Mouse (Mus musculus): ENCODE measurements at regions not wholly inside any gene's neighbourhood (a gene's known extent, or its start where the extent isn't known, plus 50 kb on each side); places are given as distances from the start of the nearest gene placed in this dataset.

- Histone ChIP-seq H3K4me3 (no peak overlapping the region), H3K4me1 (peaks cover 3% of the 10 kb centered on the region; the same call in 1 of the 2 replicates), H3K27me3 (peaks cover 13% of the 10 kb centered on the region), H3K4me2 (no peak overlapping the region), H3K9me3 (no peaks in the 10 kb centered on the region), H3K27ac (no peak overlapping the region), H3K36me3 (no peaks in the 10 kb centered on the region), H3K9ac (no peak overlapping the region)
- no peak for ATAC-seq (ENCODE audit: insufficient number of reproducible peaks, low FRiP score, low TSS enrichment, low read depth)
- 25% methylated on average over 7 of the region's 7 CpGs for WGBS
These were observed 156.9 kb upstream of the Irx1 start for GRCm38 (mm10) chr13:72120467-72120866.

- WGBS: 29% methylated on average over 6 of the region's 6 CpGs
- ATAC-seq (ENCODE audit: insufficient number of reproducible peaks, low FRiP score, low TSS enrichment, low read depth): no peak
- no peak overlapping the region for H3K9ac ChIP-seq
- H3K4me3 ChIP-seq: no peak overlapping the region
- H3K4me1 ChIP-seq: peaks cover 3% of the 10 kb centered on the region; the same call in 1 of the 2 replicates
- peaks cover 13% of the 10 kb centered on the region for H3K27me3 ChIP-seq
- H3K9me3 ChIP-seq: no peaks in the 10 kb centered on the region
- no peak overlapping the region for H3K4me2 ChIP-seq
- H3K27ac ChIP-seq: no peak overlapping the region
- no peaks in the 10 kb centered on the region for H3K36me3 ChIP-seq
These were observed 157.5 kb upstream of the Irx1 start for GRCm38 (mm10) chr13:72120911-72121553.

GRCm38 (mm10) chr13:72121554-72122229, 158.2 kb upstream of the Irx1 start:
- ATAC-seq (ENCODE audit: insufficient number of reproducible peaks, low FRiP score, low TSS enrichment, low read depth): no peak
- Histone ChIP-seq H3K9ac (no peak overlapping the region), H3K4me1 (peaks cover 3% of the 10 kb centered on the region; the same call in 1 of the 2 replicates), H3K36me3 (no peaks in the 10 kb centered on the region), H3K9me3 (no peaks in the 10 kb centered on the region), H3K27me3 (peaks cover 13% of the 10 kb centered on the region), H3K4me2 (no peak overlapping the region), H3K4me3 (no peak overlapping the region), H3K27ac (no peak overlapping the region)
- 47% methylated on average over 18 of the region's 18 CpGs for whole genome bisulfite sequencing

GRCm38 (mm10) chr13:72122230-72122627, 158.7 kb upstream of the Irx1 start:
- Histone ChIP-seq H3K4me2 (no peak overlapping the region), H3K36me3 (no peaks in the 10 kb centered on the region), H3K4me3 (no peak overlapping the region), H3K4me1 (peaks cover 3% of the 10 kb centered on the region; the same call in 1 of the 2 replicates), H3K27ac (no peak overlapping the region), H3K9me3 (no peaks in the 10 kb centered on the region), H3K27me3 (peaks cover 13% of the 10 kb centered on the region), H3K9ac (no peak overlapping the region)
- 49% methylated on average over 11 of the region's 11 CpGs for WGBS
- no peak for ATAC-seq (ENCODE audit: insufficient number of reproducible peaks, low FRiP score, low TSS enrichment, low read depth)

- H3K9me3 ChIP-seq: no peaks in the 10 kb centered on the region
- 81% methylated on average over 1 of the region's 1 CpGs for WGBS
- no peak overlapping the region for H3K4me2 ChIP-seq
- H3K4me3 ChIP-seq: no peak overlapping the region
- ATAC-seq (ENCODE audit: insufficient number of reproducible peaks, low FRiP score, low TSS enrichment, low read depth): no peak
- H3K9ac ChIP-seq: no peak overlapping the region
- H3K4me1 ChIP-seq: no peaks in the 10 kb centered on the region
- no peaks in the 10 kb centered on the region for H3K36me3 ChIP-seq
- no peak overlapping the region for H3K27ac ChIP-seq
- no peaks in the 10 kb centered on the region for H3K27me3 ChIP-seq
These were observed 164.8 kb upstream of the Irx1 start for GRCm38 (mm10) chr13:72128306-72128705.

GRCm38 (mm10) chr13:72131341-72131740, 167.8 kb upstream of the Irx1 start:
- Histone ChIP-seq H3K36me3 (no peaks in the 10 kb centered on the region), H3K4me3 (no peak overlapping the region), H3K4me1 (no peaks in the 10 kb centered on the region), H3K9ac (no peak overlapping the region), H3K9me3 (no peaks in the 10 kb centered on the region), H3K27me3 (no peaks in the 10 kb centered on the region), H3K4me2 (no peak overlapping the region), H3K27ac (no peak overlapping the region)
- 85% methylated on average over 2 of the region's 2 CpGs for WGBS
- no peak for ATAC-seq (ENCODE audit: insufficient number of reproducible peaks, low FRiP score, low TSS enrichment, low read depth)

GRCm38 (mm10) chr13:72134101-72134768, 170.7 kb upstream of the Irx1 start:
- 51% methylated on average over 8 of the region's 8 CpGs for WGBS
- Histone ChIP-seq H3K9ac (no peak overlapping the region), H3K4me1 (no peaks in the 10 kb centered on the region), H3K36me3 (no peaks in the 10 kb centered on the region), H3K4me2 (no peak overlapping the region), H3K27me3 (no peaks in the 10 kb centered on the region), H3K9me3 (no peaks in the 10 kb centered on the region), H3K27ac (no peak overlapping the region), H3K4me3 (no peak overlapping the region)
- no peak for ATAC-seq (ENCODE audit: insufficient number of reproducible peaks, low FRiP score, low TSS enrichment, low read depth)

- Histone ChIP-seq H3K9me3 (no peaks in the 10 kb centered on the region), H3K4me2 (no peak overlapping the region), H3K4me1 (no peaks in the 10 kb centered on the region), H3K27ac (no peak overlapping the region), H3K9ac (no peak overlapping the region), H3K4me3 (no peak overlapping the region), H3K36me3 (no peaks in the 10 kb centered on the region), H3K27me3 (no peaks in the 10 kb centered on the region)
- WGBS: 46% methylated on average over 2 of the region's 2 CpGs
- ATAC-seq (ENCODE audit: insufficient number of reproducible peaks, low FRiP score, low TSS enrichment, low read depth): no peak
These were observed 202.7 kb upstream of the Irx1 start for GRCm38 (mm10) chr13:72166225-72166624.

GRCm38 (mm10) chr13:72167434-72167833, 203.9 kb upstream of the Irx1 start:
- Histone ChIP-seq H3K4me3 (no peak overlapping the region), H3K4me2 (no peak overlapping the region), H3K9me3 (no peaks in the 10 kb centered on the region), H3K27me3 (no peaks in the 10 kb centered on the region), H3K4me1 (no peaks in the 10 kb centered on the region), H3K27ac (no peak overlapping the region), H3K36me3 (no peaks in the 10 kb centered on the region), H3K9ac (no peak overlapping the region)
- no peak for ATAC-seq (ENCODE audit: insufficient number of reproducible peaks, low FRiP score, low TSS enrichment, low read depth)
- 56% methylated on average over 2 of the region's 2 CpGs for WGBS

GRCm38 (mm10) chr13:72183636-72184035, 220.1 kb upstream of the Irx1 start:
- H3K36me3 ChIP-seq: no peaks in the 10 kb centered on the region

GRCm38 (mm10) chr13:72184116-72184845, 220.8 kb upstream of the Irx1 start:
- Histone ChIP-seq H3K27ac (no peak overlapping the region; the same call in 1 of the 2 replicates), H3K36me3 (no peaks in the 10 kb centered on the region), H3K9ac (no peak overlapping the region), H3K4me3 (no peak overlapping the region), H3K4me2 (no peak overlapping the region), H3K4me1 (0 out of 2 replicates have a peak, but pooled peaks cover 3% of the 10 kb centered on the region), H3K27me3 (no peaks in the 10 kb centered on the region), H3K9me3 (no peaks in the 10 kb centered on the region)
- WGBS: 23% methylated on average over 15 of the region's 15 CpGs
- no peak for ATAC-seq (ENCODE audit: insufficient number of reproducible peaks, low FRiP score, low TSS enrichment, low read depth)

More at GRCm38 (mm10) chr13:72183636-72184035, 220.1 kb upstream of the Irx1 start:
- no peak for ATAC-seq (ENCODE audit: insufficient number of reproducible peaks, low FRiP score, low TSS enrichment, low read depth)
- Histone ChIP-seq H3K4me2 (no peak overlapping the region), H3K27ac (no peak overlapping the region), H3K27me3 (no peaks in the 10 kb centered on the region), H3K9me3 (no peaks in the 10 kb centered on the region), H3K4me1 (0 out of 2 replicates have a peak, but pooled peaks cover 3% of the 10 kb centered on the region), H3K9ac (no peak overlapping the region), H3K4me3 (no peak overlapping the region)
- WGBS: 65% methylated on average over 3 of the region's 3 CpGs

- no peak overlapping the region for H3K4me2 ChIP-seq
- 80% methylated on average over 3 of the region's 3 CpGs for WGBS
- ATAC-seq (ENCODE audit: insufficient number of reproducible peaks, low FRiP score, low TSS enrichment, low read depth): no peak
- no peaks in the 10 kb centered on the region for H3K9me3 ChIP-seq
- H3K36me3 ChIP-seq: no peaks in the 10 kb centered on the region
- no peak overlapping the region; the same call in 1 of the 2 replicates for H3K27ac ChIP-seq
- no peak overlapping the region for H3K4me3 ChIP-seq
- H3K4me1 ChIP-seq: 0 out of 2 replicates have a peak, but pooled peaks cover 3% of the 10 kb centered on the region
- no peaks in the 10 kb centered on the region for H3K27me3 ChIP-seq
- no peak overlapping the region for H3K9ac ChIP-seq
These were observed 221.3 kb upstream of the Irx1 start for GRCm38 (mm10) chr13:72184846-72185118.
